Mouse (Mus musculus) lung, postnatal 0 days (tissue): Measurements from ENCODE around the gene Aamp. TPM values are rescaled to one million over a fixed set of nuclear protein-coding genes. Genes with fewer than 3 reads are reported as not detected.

Experiments used
- ATAC-seq: fragments of 200-750 bp; cut with Nextera tagmentation; 2 replicates; pipeline ENCODE4 v1.8.0; 2017; ENCODE audit warnings: moderate library complexity
- DNase-seq: peaks from one replicate; pipeline ENCODE4 v3.0.0-alpha.2; 2016; ENCODE audit warnings: low spot score
- H3K27ac ChIP-seq: fragments of 300-500 bp; sonication (generic); 2 replicates; pipeline ENCODE4 v1.5.1; 2014; ENCODE audit warnings: antibody characterized with exemption, mild to moderate bottlenecking, low read length, mixed read lengths
- H3K27me3 ChIP-seq: fragments of 300-500 bp; sonication (generic); replicated peaks from 2 replicates; pipeline ENCODE4 v1.6.1; 2014; ENCODE audit warnings: low read length, mixed read lengths; ENCODE audit not compliant: insufficient read depth
- H3K36me3 ChIP-seq: fragments of 300-500 bp; sonication (generic); 2 replicates; pipeline ENCODE4 v1.6.1; 2014; ENCODE audit warnings: low read length, mixed read lengths; ENCODE audit not compliant: insufficient read depth
- H3K4me1 ChIP-seq: fragments of 300-500 bp; sonication (generic); 2 replicates; pipeline ENCODE4 v1.6.1; 2014; ENCODE audit warnings: antibody characterized with exemption, low read depth, low read length, mixed read lengths; ENCODE audit not compliant: insufficient read depth
- H3K4me2 ChIP-seq: fragments of 300-500 bp; sonication (generic); replicated peaks from 2 replicates; pipeline ENCODE4 v1.6.1; 2014; ENCODE audit warnings: low read depth, mild to moderate bottlenecking, low read length, moderate library complexity, mixed read lengths
- H3K4me3 ChIP-seq: fragments of 300-500 bp; sonication (generic); 2 replicates; pipeline ENCODE4 v1.5.1; 2014; ENCODE audit warnings: low read depth, low read length
- H3K9ac ChIP-seq: fragments of 300-500 bp; sonication (generic); replicated peaks from 2 replicates; pipeline ENCODE4 v1.6.1; 2014; ENCODE audit warnings: low read depth, mild to moderate bottlenecking
- H3K9me3 ChIP-seq: fragments of 300-500 bp; sonication (generic); 2 replicates; pipeline ENCODE4 v1.6.1; 2016; ENCODE audit warnings: low read length, mixed read lengths
- CTCF ChIP-seq: IDR thresholded peaks from 2 replicates; pipeline ENCODE4 v1.5.1; 2016; ENCODE audit warnings: antibody characterized with exemption, mild to moderate bottlenecking
- EP300 ChIP-seq: IDR thresholded peaks from 2 replicates; pipeline ENCODE4 v1.6.1; 2016; ENCODE audit warnings: antibody characterized with exemption, mild to moderate bottlenecking, control low read depth
- WGBS: fragments of 180-500 bp; shearing (Covaris S2); extraction: QIAGEN DNeasy Blood & Tissue Kit; methylation state at CpG from one replicate; pipeline ENCODE4 v1.1.7; 2014; 5-methylcytosine and 5-hydroxymethylcytosine counted together
- polyA plus RNA-seq: library from polyadenylated mRNA; unstranded; fragments of >200 nt; fragmentation: Nextera tagmentation; extraction: Ambion mirVana; gene quantifications from 2 replicates; pipeline ENCODE4 v1.2.1, GENCODE M21; 2015

Gene Aamp
- polyA plus RNA-seq, 1 experiment from 2014 or later = 214 TPM

DNA sequence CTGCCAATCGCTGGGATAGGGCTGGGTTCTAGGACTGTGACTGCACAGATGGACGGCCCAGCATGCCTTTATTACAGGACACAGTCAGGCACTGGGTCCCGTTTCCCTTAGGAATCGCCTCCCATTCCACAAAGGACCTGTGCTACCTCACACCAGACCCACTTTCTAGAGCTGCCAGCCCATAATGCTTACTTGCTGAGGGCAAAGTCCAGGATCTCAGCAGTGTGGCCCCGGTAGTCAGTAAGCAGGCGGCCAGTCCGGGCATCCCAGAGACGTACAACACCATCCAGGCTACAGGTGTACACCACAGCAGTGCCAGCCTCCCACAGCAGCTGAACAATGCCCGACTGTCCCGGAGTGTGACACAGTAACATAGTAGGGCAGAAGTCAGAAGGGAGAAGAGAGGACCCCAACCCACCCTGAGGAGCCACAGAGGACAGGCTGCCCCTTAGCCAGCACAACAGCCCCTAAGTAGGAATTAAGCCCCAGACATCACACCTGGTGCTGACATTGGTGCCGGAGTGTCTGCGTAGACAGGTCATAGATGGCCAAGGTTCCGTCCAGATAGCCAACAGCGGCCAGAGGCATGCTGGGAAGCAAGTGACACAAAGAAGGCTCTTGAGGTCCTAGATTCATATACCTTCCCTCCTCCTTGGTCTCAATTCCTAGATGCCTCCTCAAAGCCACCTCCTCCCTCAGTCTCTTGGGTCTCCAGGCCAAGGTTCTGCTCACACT, 3.8 kb downstream of the Aamp start:
- peaks cover 27% of the 10 kb centered on the region; the same call in 1 of the 2 replicates for H3K36me3 ChIP-seq
- H3K4me1 ChIP-seq = 0 out of 2 replicates have a peak, but pooled peaks cover 3% of the 10 kb centered on the region
- H3K27me3 ChIP-seq = no peaks in the 10 kb centered on the region
- H3K27ac ChIP-seq = no peak overlapping the region
- no peak overlapping the region for H3K9ac ChIP-seq
- WGBS = 91% methylated on average over 14 of the region's 14 CpGs
- H3K4me2 ChIP-seq = no peak overlapping the region
- no peaks in the 10 kb centered on the region for H3K9me3 ChIP-seq
- no peak for DNase-seq
- TF ChIP-seq CTCF (no peak), EP300 (no peak)
- ATAC-seq = no peak
- no peak overlapping the region for H3K4me3 ChIP-seq

DNA sequence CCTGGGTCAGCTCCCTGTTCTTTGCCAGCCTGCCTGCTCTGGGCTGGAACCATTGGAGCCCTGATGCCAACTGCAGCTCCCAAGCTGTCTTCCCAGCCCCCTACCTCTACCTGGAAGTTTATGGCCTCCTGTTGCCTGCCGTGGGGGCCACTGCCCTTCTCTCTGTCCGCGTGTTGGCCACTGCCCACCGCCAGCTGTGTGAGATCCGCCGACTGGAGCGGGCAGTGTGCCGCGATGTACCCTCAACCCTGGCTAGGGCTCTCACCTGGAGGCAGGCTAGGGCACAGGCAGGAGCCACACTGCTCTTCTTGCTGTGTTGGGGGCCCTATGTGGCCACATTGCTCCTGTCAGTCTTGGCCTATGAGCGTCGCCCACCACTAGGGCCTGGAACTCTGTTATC, 5.5 kb downstream of the Aamp start:
- no peaks in the 10 kb centered on the region for H3K27me3 ChIP-seq
- DNase-seq (no peak), ATAC-seq (no peak)
- peak; percentile 21; the same call in 1 of the 2 replicates for TF ChIP-seq CTCF
- no peak for TF ChIP-seq EP300
- 83% methylated on average over 11 of the region's 11 CpGs for WGBS
- no peak overlapping the region for H3K4me3 ChIP-seq
- no peak overlapping the region for H3K27ac ChIP-seq
- no peak overlapping the region for H3K4me2 ChIP-seq
- H3K36me3 ChIP-seq = peaks cover 27% of the 10 kb centered on the region; the same call in 1 of the 2 replicates
- no peaks in the 10 kb centered on the region for H3K9me3 ChIP-seq
- H3K4me1 ChIP-seq = peaks cover 4% of the 10 kb centered on the region; the same call in 1 of the 2 replicates
- H3K9ac ChIP-seq = no peak overlapping the region

- no peak for ATAC-seq
- Histone ChIP-seq H3K9me3 (no peaks in the 10 kb centered on the region), H3K4me1 (peaks cover 4% of the 10 kb centered on the region; the same call in 1 of the 2 replicates), H3K4me2 (no peak within 1 kb of the TSS), H3K9ac (no peak within 1 kb of the TSS), H3K4me3 (no peak within 1 kb of the TSS), H3K27ac (no peak within 1 kb of the TSS), H3K27me3 (no peaks in the 10 kb centered on the region), H3K36me3 (peaks cover 27% of the 10 kb centered on the region; the same call in 1 of the 2 replicates)
- TF ChIP-seq CTCF (no peak), EP300 (no peak)
- no peak for DNase-seq
- 85% methylated on average over 9 of the region's 10 CpGs for WGBS
Measured at GRCm38 (mm10) chr1:74278538-74278937, 6.0 kb downstream of the Aamp start, which contains the start of gene Gpbar1. Gene Gpbar1 (plus strand): TSS chr1:74278550.

- ATAC-seq = no peak
- H3K27ac ChIP-seq = no peak overlapping the region
- H3K9me3 ChIP-seq = no peaks in the 10 kb centered on the region
- no peak overlapping the region for H3K4me2 ChIP-seq
- H3K36me3 ChIP-seq = peaks cover 27% of the 10 kb centered on the region; the same call in 1 of the 2 replicates
- 64% methylated on average over 8 of the region's 8 CpGs for WGBS
- H3K4me1 ChIP-seq = peaks cover 4% of the 10 kb centered on the region; the same call in 1 of the 2 replicates
- no peak overlapping the region for H3K4me3 ChIP-seq
- no peak overlapping the region for H3K9ac ChIP-seq
- H3K27me3 ChIP-seq = no peaks in the 10 kb centered on the region
- DNase-seq = no peak
- TF ChIP-seq CTCF = no peak
- TF ChIP-seq EP300 = no peak
Measured at GRCm38 (mm10) chr1:74277883-74278537, 6.5 kb downstream of the Aamp start.

DNA sequence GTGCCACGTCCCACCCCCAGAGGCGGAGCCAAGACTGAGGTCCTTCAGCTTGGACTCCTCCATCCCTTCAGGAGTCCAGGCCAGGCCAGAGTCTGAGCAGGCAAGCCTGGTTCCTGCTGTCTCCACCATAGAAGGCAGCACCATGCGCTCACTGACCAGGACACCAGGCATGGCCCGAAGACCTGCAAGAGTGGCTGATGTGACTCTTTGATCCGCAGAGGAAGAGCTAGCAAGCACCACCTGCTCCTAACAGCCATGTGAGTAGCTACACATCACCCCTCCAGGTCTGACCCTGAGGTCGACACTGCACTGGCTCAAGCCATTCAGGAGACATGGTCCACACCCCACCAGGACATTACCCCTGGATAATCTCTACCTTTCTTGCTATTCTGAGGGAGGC, 7.5 kb downstream of the Aamp start:
- Histone ChIP-seq H3K9me3 (no peaks in the 10 kb centered on the region), H3K36me3 (peaks cover 25% of the 10 kb centered on the region; the same call in 1 of the 2 replicates), H3K4me1 (peaks cover 4% of the 10 kb centered on the region; the same call in 1 of the 2 replicates), H3K4me2 (no peak overlapping the region), H3K27me3 (no peaks in the 10 kb centered on the region), H3K27ac (no peak overlapping the region), H3K9ac (no peak overlapping the region), H3K4me3 (no peak overlapping the region)
- no peak for ATAC-seq
- TF ChIP-seq CTCF (no peak), EP300 (no peak)
- no peak for DNase-seq
- 68% methylated on average over 6 of the region's 6 CpGs for WGBS

DNA sequence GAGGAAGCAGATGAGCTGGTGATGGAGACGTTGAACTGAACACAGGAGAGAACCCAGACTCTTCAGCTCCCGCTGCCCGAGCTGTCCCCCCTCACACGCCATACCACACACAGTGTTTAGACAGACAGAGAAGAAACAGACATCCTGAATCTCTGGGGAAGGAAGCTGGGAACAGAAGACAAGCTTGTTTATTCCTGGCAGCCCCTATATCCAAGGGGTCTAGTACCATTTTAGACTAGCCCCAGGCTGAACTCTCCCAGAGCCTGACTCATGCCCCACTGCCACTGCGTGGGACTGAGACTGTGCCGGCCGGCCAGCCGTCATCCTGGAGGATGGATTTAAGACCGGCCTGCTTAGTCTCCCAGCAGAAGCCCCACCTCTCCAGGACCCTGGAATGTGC, 9.5 kb downstream of the Aamp start:
- WGBS = 17% methylated on average over 9 of the region's 9 CpGs
- peaks cover 4% of the 10 kb centered on the region; the same call in 1 of the 2 replicates for H3K4me1 ChIP-seq
- H3K27ac ChIP-seq = no peak overlapping the region
- H3K9ac ChIP-seq = no peak overlapping the region
- TF ChIP-seq CTCF (no peak), EP300 (no peak)
- ATAC-seq (peak; percentile 68), DNase-seq (peak; percentile 26)
- no peaks in the 10 kb centered on the region for H3K9me3 ChIP-seq
- H3K4me2 ChIP-seq = no peak overlapping the region
- H3K4me3 ChIP-seq = no peak overlapping the region
- H3K36me3 ChIP-seq = 0 out of 2 replicates have a peak, but pooled peaks cover 7% of the 10 kb centered on the region
- no peaks in the 10 kb centered on the region for H3K27me3 ChIP-seq
